Comparison of ENCODE assay signal across 24 mouse cellular contexts in genomic region chr3:125466894-125467652, GRCm38 (mm10).
DNase-seq lines count a peak whose midpoint lies in the region; ATAC-seq and TF ChIP-seq lines count a peak whose summit lies in the region.
"Had no signal": no experiment of that assay in that cellular context is flagged by ENCODE, and none has a peak within 500 bp of the region (broad histone marks: within the 10 kb centered on the region; RNA-seq: fewer than 3 reads in every experiment).

No protein-coding gene starts in this region.

- ATAC-seq in embryonic facial prominence, embryonic 14.5 days (ENCODE audit: low read depth) = no peak
- no peak for ATAC-seq in heart, embryonic 16.5 days (replicated peaks; ENCODE audit: extremely low read depth, insufficient read depth, low FRiP score)
- no peak for ATAC-seq in heart, embryonic 11.5 days (replicated peaks; ENCODE audit: insufficient number of reproducible peaks, low FRiP score, low TSS enrichment)
- no peak for ATAC-seq in limb, embryonic 14.5 days (ENCODE audit: low FRiP score, low read depth)
- no peak; the same call in 1 of the 2 replicates for ATAC-seq in midbrain, embryonic 14.5 days (ENCODE audit: low FRiP score, low TSS enrichment)
- ATAC-seq in midbrain, embryonic 13.5 days = no peak; the same call in 1 of the 2 replicates
- ATAC-seq: CD4-positive, CD25-positive, alpha-beta regulatory T cell, adult 4 months; intestine, embryonic 16.5 days had no signal

- no peaks in the 10 kb centered on the region for H3K4me1 ChIP-seq in embryonic facial prominence, embryonic 14.5 days (ENCODE audit: control insufficient read depth, insufficient read depth, low read length)
- H3K4me1 ChIP-seq in embryonic facial prominence, embryonic 10.5 days = no peaks in the 10 kb centered on the region
- no peaks in the 10 kb centered on the region for H3K4me1 ChIP-seq in heart, embryonic 16.5 days (ENCODE audit: control insufficient read depth, insufficient read depth, low read length)
- no peaks in the 10 kb centered on the region for H3K4me1 ChIP-seq in heart, embryonic 11.5 days (ENCODE audit: control insufficient read depth, insufficient read depth, low read length)
- H3K4me1 ChIP-seq in limb, embryonic 14.5 days (ENCODE audit: control insufficient read depth, insufficient read depth, low read length) = no peaks in the 10 kb centered on the region
- no peaks in the 10 kb centered on the region for H3K4me1 ChIP-seq in limb, embryonic 10.5 days
- 0 out of 2 replicates have a peak, but pooled peaks cover 2% of the 10 kb centered on the region for H3K4me1 ChIP-seq in midbrain, embryonic 14.5 days (ENCODE audit: control insufficient read depth, insufficient read depth, low read length)
- H3K4me1 ChIP-seq in midbrain, embryonic 13.5 days (replicated peaks) = 0 out of 2 replicates have a peak, but pooled peaks cover 4% of the 10 kb centered on the region
- H3K4me1 ChIP-seq: embryonic facial prominence, embryonic 12.5 days; forebrain, embryonic 12.5 days; heart, embryonic 10.5 days had no signal

- H3K4me2 ChIP-seq in embryonic facial prominence, embryonic 14.5 days (ENCODE audit: low read depth, low read length) = no peak overlapping the region
- peak overlapping the region; percentile 37; the same call in 1 of the 2 replicates for H3K4me2 ChIP-seq in heart, embryonic 16.5 days (ENCODE audit: low read depth, low read length)
- H3K4me2 ChIP-seq in heart, embryonic 11.5 days = no peak overlapping the region
- no peak overlapping the region for H3K4me2 ChIP-seq in limb, embryonic 14.5 days (replicated peaks; ENCODE audit: low read depth, low read length, severe bottlenecking)
- no peak overlapping the region for H3K4me2 ChIP-seq in midbrain, embryonic 14.5 days (ENCODE audit: low read length)
- no peak overlapping the region for H3K4me2 ChIP-seq in midbrain, embryonic 13.5 days (replicated peaks)
- H3K4me2 ChIP-seq: embryonic facial prominence, embryonic 12.5 days; forebrain, embryonic 12.5 days; hindbrain, embryonic 15.5 days had no signal

- no peak for TF ChIP-seq POLR2A in limb, embryonic 14.5 days (IDR thresholded peaks at IDR 0.05; ENCODE audit: borderline replicate concordance, extremely low read depth, insufficient read depth, insufficient read length)

- H3K9ac ChIP-seq in embryonic facial prominence, embryonic 14.5 days (ENCODE audit: low read depth, low read length) = no peak overlapping the region
- H3K9ac ChIP-seq in heart, embryonic 16.5 days (ENCODE audit: low read length) = no peak overlapping the region
- no peak overlapping the region for H3K9ac ChIP-seq in heart, embryonic 11.5 days (ENCODE audit: low read depth, low read length)
- H3K9ac ChIP-seq in limb, embryonic 14.5 days (ENCODE audit: low read depth, low read length, severe bottlenecking) = no peak overlapping the region
- H3K9ac ChIP-seq in midbrain, embryonic 14.5 days (replicated peaks; ENCODE audit: low read length) = no peak overlapping the region
- no peak overlapping the region for H3K9ac ChIP-seq in midbrain, embryonic 13.5 days (replicated peaks)
- H3K9ac ChIP-seq: embryonic facial prominence, embryonic 12.5 days; forebrain, embryonic 12.5 days; hindbrain, embryonic 15.5 days had no signal

- no peaks in the 10 kb centered on the region for H3K27me3 ChIP-seq in embryonic facial prominence, embryonic 14.5 days (replicated peaks; ENCODE audit: control insufficient read depth, insufficient read depth, low read length)
- H3K27me3 ChIP-seq in embryonic facial prominence, embryonic 10.5 days (replicated peaks; ENCODE audit: low read depth, poor library complexity, severe bottlenecking) = no peaks in the 10 kb centered on the region
- H3K27me3 ChIP-seq in heart, embryonic 16.5 days (ENCODE audit: control insufficient read depth, insufficient read depth, low read length) = no peaks in the 10 kb centered on the region
- H3K27me3 ChIP-seq in heart, embryonic 11.5 days (ENCODE audit: control insufficient read depth, insufficient read depth, low read length) = no peaks in the 10 kb centered on the region
- H3K27me3 ChIP-seq in limb, embryonic 14.5 days (ENCODE audit: control insufficient read depth, insufficient read depth, low read length) = no peaks in the 10 kb centered on the region
- H3K27me3 ChIP-seq in limb, embryonic 10.5 days (ENCODE audit: low read depth, poor library complexity, severe bottlenecking) = no peaks in the 10 kb centered on the region
- no peaks in the 10 kb centered on the region for H3K27me3 ChIP-seq in midbrain, embryonic 14.5 days (ENCODE audit: control insufficient read depth, insufficient read depth, low read length)
- no peaks in the 10 kb centered on the region for H3K27me3 ChIP-seq in midbrain, embryonic 13.5 days
- H3K27me3 ChIP-seq: embryonic facial prominence, embryonic 12.5 days; forebrain, embryonic 12.5 days; hindbrain, embryonic 15.5 days had no signal

- H3K27ac ChIP-seq in embryonic facial prominence, embryonic 14.5 days (replicated peaks; ENCODE audit: low read depth, low read length) = no peak overlapping the region
- no peak overlapping the region for H3K27ac ChIP-seq in embryonic facial prominence, embryonic 10.5 days (replicated peaks)
- H3K27ac ChIP-seq in heart, embryonic 16.5 days (ENCODE audit: low read length) = no peak overlapping the region
- H3K27ac ChIP-seq in heart, embryonic 11.5 days (ENCODE audit: low read depth, low read length) = no peak overlapping the region
- no peak overlapping the region for H3K27ac ChIP-seq in limb, embryonic 14.5 days (replicated peaks; ENCODE audit: low read depth, low read length)
- no peak overlapping the region for H3K27ac ChIP-seq in limb, embryonic 10.5 days
- H3K27ac ChIP-seq in midbrain, embryonic 14.5 days (replicated peaks; ENCODE audit: low read depth, low read length) = no peak overlapping the region
- H3K27ac ChIP-seq in midbrain, embryonic 13.5 days = no peak overlapping the region
- H3K27ac ChIP-seq: embryonic facial prominence, embryonic 12.5 days; forebrain, embryonic 12.5 days; heart, embryonic 10.5 days; hindbrain, embryonic 15.5 days had no signal

- WGBS in embryonic facial prominence, embryonic 14.5 days = 23% methylated on average over 6 of the region's 6 CpGs
- WGBS in embryonic facial prominence, embryonic 10.5 days = 37% methylated on average over 6 of the region's 6 CpGs
- 25% methylated on average over 6 of the region's 6 CpGs for WGBS in heart, embryonic 16.5 days
- WGBS in heart, embryonic 11.5 days (ENCODE audit: insufficient replicate concordance) = 45% methylated on average over 6 of the region's 6 CpGs
- WGBS in limb, embryonic 14.5 days = 47% methylated on average over 6 of the region's 6 CpGs
- WGBS in limb, embryonic 10.5 days = 65% methylated on average over 6 of the region's 6 CpGs
- WGBS in midbrain, embryonic 14.5 days = 41% methylated on average over 6 of the region's 6 CpGs
- WGBS in midbrain, embryonic 13.5 days = 37% methylated on average over 6 of the region's 6 CpGs

- no peaks in the 10 kb centered on the region for H3K36me3 ChIP-seq in embryonic facial prominence, embryonic 14.5 days (ENCODE audit: control insufficient read depth, insufficient read depth, low read length)
- H3K36me3 ChIP-seq in embryonic facial prominence, embryonic 10.5 days (replicated peaks) = no peaks in the 10 kb centered on the region
- H3K36me3 ChIP-seq in heart, embryonic 16.5 days (ENCODE audit: control insufficient read depth, insufficient read depth) = no peaks in the 10 kb centered on the region
- H3K36me3 ChIP-seq in heart, embryonic 11.5 days (ENCODE audit: control insufficient read depth, insufficient read depth, low read length) = no peaks in the 10 kb centered on the region
- no peaks in the 10 kb centered on the region for H3K36me3 ChIP-seq in limb, embryonic 14.5 days (ENCODE audit: control insufficient read depth, insufficient read depth, low read length)
- no peaks in the 10 kb centered on the region for H3K36me3 ChIP-seq in limb, embryonic 10.5 days
- H3K36me3 ChIP-seq in midbrain, embryonic 14.5 days (ENCODE audit: control insufficient read depth, insufficient read depth, low read length) = no peaks in the 10 kb centered on the region
- H3K36me3 ChIP-seq in midbrain, embryonic 13.5 days = no peaks in the 10 kb centered on the region
- H3K36me3 ChIP-seq: embryonic facial prominence, embryonic 12.5 days; forebrain, embryonic 12.5 days; G1E; heart, embryonic 10.5 days; hindbrain, embryonic 15.5 days had no signal

- no peaks in the 10 kb centered on the region for H3K9me3 ChIP-seq in embryonic facial prominence, embryonic 14.5 days (ENCODE audit: control insufficient read depth, low read length)
- no peaks in the 10 kb centered on the region for H3K9me3 ChIP-seq in embryonic facial prominence, embryonic 10.5 days
- no peaks in the 10 kb centered on the region for H3K9me3 ChIP-seq in heart, embryonic 16.5 days (replicated peaks; ENCODE audit: control insufficient read depth, low read length)
- no peaks in the 10 kb centered on the region for H3K9me3 ChIP-seq in heart, embryonic 11.5 days (replicated peaks; ENCODE audit: control insufficient read depth, low read length)
- no peaks in the 10 kb centered on the region for H3K9me3 ChIP-seq in limb, embryonic 14.5 days (ENCODE audit: control insufficient read depth, low read length)
- no peaks in the 10 kb centered on the region for H3K9me3 ChIP-seq in limb, embryonic 10.5 days (replicated peaks)
- no peaks in the 10 kb centered on the region for H3K9me3 ChIP-seq in midbrain, embryonic 14.5 days (ENCODE audit: control insufficient read depth, low read length)
- H3K9me3 ChIP-seq in midbrain, embryonic 13.5 days = no peaks in the 10 kb centered on the region
- H3K9me3 ChIP-seq: embryonic facial prominence, embryonic 12.5 days; forebrain, embryonic 12.5 days; G1E; heart, embryonic 10.5 days; hindbrain, embryonic 15.5 days had no signal

- peak; percentile 26 for DNase-seq in embryonic facial prominence, embryonic 14.5 days (ENCODE audit: low spot score)
- no peak for DNase-seq in embryonic facial prominence, embryonic 10.5 days (ENCODE audit: low spot score)
- DNase-seq in limb, embryonic 14.5 days (ENCODE audit: low spot score) = peak; percentile 19
- DNase-seq in limb, embryonic 10.5 days (ENCODE audit: low spot score) = no peak
- DNase-seq in midbrain, embryonic 14.5 days = peak; percentile 31
- DNase-seq: adrenal gland, adult 8-10 months; adrenal gland, postnatal 36 days; B cell, adult 2 months; cerebellum, adult 11 months; cerebellum, adult 8-10 months; cerebellum, postnatal 14 days; embryo, embryonic 11 days; gastrocnemius, postnatal 36 days; heart, adult 11 months had no signal

- no peak overlapping the region for H3K4me3 ChIP-seq in embryonic facial prominence, embryonic 14.5 days (ENCODE audit: low read depth, low read length)
- H3K4me3 ChIP-seq in embryonic facial prominence, embryonic 10.5 days = no peak overlapping the region
- H3K4me3 ChIP-seq in heart, embryonic 16.5 days (ENCODE audit: low read length) = no peak overlapping the region
- H3K4me3 ChIP-seq in heart, embryonic 11.5 days (ENCODE audit: low read depth, low read length) = no peak overlapping the region
- no peak overlapping the region for H3K4me3 ChIP-seq in limb, embryonic 14.5 days (replicated peaks; ENCODE audit: low read length)
- no peak overlapping the region for H3K4me3 ChIP-seq in limb, embryonic 10.5 days
- no peak overlapping the region for H3K4me3 ChIP-seq in midbrain, embryonic 14.5 days (replicated peaks; ENCODE audit: low read depth, low read length)
- no peak overlapping the region for H3K4me3 ChIP-seq in midbrain, embryonic 13.5 days (replicated peaks)
- H3K4me3 ChIP-seq: embryonic facial prominence, embryonic 12.5 days; forebrain, embryonic 12.5 days; heart, embryonic 10.5 days; hindbrain, embryonic 15.5 days had no signal

Comparison
In these comparisons a context has a peak if more than half of its experiments do, and no peak if none do; other contexts are left out.
1. DNase-seq: peak in embryonic facial prominence, embryonic 14.5 days (single experiment), limb, embryonic 14.5 days (single experiment) and midbrain, embryonic 14.5 days (single experiment); none in embryonic facial prominence, embryonic 10.5 days (single experiment) and limb, embryonic 10.5 days (single experiment).